Mouse (Mus musculus) right cerebral cortex, postnatal 4 days (tissue): Measurements from ENCODE around the gene Smyd4.

Experiments
- DNase-seq: peaks from one replicate; pipeline ENCODE4 v3.0.0-alpha.2; 2022

Gene Smyd4

GRCm38 (mm10) chr11:75348199-75348889 is at the start of gene Smyd4, which contains the start of gene Rpa1:
Smyd4 (plus strand) TSS chr11:75348433.
Rpa1 (minus strand) TSS chr11:75348324.
- peak; percentile 90 for DNase-seq

DNA sequence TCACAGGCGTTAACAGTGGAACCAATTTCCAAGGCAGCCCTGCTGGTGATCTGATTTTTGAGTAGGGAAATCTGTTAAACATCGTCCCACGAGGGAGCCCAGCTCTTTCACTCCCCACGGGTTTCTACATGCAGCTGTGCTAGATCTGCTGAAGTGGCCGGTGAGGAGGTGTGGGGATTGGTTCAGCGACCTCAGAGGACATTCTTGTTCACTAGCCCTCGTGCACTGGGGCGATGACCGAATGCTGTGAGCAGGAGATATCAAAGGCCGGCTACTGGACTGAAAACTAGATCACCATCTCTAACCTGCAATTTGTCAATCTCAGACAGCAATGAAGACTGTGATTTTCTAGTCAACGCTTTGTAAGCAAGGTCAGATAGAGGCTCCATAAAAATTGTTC is 49.7 kb upstream of the Smyd4 start:
- no peak for DNase-seq

DNA sequence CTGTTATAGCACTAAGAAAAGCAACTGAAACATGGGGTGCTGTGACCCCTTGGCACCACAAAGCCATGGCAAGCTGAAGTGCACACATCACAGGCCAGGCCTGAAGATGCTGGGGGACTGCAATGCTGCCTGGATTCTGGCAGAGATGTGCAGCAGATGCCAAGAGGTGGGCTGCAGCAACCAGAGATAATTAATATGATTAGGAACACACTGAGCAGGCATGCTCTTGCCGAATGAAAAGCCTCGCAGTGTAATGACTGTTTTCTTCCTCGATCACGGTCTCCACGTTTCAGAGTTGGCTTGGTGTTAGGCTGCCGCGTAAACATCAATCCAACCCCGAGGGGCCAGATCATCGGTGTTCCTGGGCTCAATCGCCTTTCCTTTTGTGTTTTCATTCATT is 48.4 kb upstream of the Smyd4 start:
- DNase-seq, result no peak

DNA sequence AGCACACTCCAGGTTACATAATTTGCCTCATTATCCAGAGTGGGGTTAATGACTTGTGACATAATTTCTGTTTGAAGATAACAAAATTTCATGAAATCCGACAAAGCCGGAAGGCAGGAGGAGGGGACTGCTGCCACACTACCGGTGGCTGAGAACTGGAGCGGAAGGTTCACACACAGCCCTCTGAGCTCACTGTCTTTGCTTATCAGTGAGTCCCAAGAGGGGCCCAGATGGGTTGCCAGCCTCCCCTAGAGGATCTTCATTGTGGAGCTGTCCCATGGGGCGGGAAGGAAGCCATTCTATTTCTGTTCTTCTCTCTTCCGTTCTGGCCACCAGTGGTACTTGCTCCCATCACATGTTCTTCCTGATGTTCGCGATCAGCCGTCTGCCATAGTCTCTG is 47.3 kb upstream of the Smyd4 start:
- DNase-seq, result no peak

- DNase-seq, result no peak
Measured at GRCm38 (mm10) chr11:75304797-75305196, 43.4 kb upstream of the Smyd4 start.

GRCm38 (mm10) chr11:75308650-75309049 is 39.6 kb upstream of the Smyd4 start:
- no peak for DNase-seq

DNA sequence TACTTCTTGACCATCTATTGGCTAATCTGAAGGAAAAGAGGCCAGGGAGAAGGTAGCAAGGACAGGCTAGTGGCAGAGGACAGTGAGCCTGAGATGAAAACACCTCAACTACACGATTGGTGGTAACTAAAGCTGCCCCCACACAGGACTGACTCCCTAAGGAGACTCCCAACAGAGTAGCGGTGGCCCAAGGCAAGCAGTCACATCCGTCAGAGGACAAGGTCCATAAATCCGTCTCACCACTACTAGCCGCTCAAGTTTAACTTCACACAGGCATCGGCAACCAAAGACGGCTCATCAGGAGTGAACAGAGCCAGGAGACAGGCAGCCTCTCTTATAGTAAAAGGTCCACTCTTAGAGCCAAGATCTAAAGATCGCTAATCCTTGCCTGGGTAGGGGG is 37.4 kb upstream of the Smyd4 start:
- no peak for DNase-seq

- DNase-seq, result no peak
Measured at GRCm38 (mm10) chr11:75311751-75312150, 36.5 kb upstream of the Smyd4 start.

DNA sequence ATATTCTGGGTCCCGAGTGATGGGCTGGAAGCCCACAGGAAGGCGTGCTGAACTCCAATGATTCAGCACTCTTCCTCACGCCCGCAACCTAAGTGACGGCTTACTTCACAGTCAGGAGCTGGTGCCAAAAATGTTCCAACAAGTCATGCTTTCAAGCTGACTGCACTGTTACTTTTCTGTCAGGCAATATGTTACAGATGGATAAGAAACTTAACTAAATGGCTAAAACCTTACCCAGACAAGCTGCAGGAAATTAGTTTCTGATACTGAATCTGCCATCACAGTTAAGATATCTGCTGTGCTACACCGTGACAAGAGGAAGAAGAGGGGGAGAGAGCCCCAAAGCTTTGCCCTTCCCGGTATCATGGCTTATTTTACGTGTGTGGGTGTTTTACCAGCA is 34.4 kb upstream of the Smyd4 start:
- no peak for DNase-seq

- DNase-seq, result no peak
Measured at GRCm38 (mm10) chr11:75318351-75319221, 29.6 kb upstream of the Smyd4 start.

GRCm38 (mm10) chr11:75319246-75319645 is 29.0 kb upstream of the Smyd4 start:
- no peak for DNase-seq

GRCm38 (mm10) chr11:75323326-75323737 is 24.9 kb upstream of the Smyd4 start:
- DNase-seq, result no peak

GRCm38 (mm10) chr11:75324433-75324832 is 23.8 kb upstream of the Smyd4 start:
- DNase-seq, result no peak

DNA sequence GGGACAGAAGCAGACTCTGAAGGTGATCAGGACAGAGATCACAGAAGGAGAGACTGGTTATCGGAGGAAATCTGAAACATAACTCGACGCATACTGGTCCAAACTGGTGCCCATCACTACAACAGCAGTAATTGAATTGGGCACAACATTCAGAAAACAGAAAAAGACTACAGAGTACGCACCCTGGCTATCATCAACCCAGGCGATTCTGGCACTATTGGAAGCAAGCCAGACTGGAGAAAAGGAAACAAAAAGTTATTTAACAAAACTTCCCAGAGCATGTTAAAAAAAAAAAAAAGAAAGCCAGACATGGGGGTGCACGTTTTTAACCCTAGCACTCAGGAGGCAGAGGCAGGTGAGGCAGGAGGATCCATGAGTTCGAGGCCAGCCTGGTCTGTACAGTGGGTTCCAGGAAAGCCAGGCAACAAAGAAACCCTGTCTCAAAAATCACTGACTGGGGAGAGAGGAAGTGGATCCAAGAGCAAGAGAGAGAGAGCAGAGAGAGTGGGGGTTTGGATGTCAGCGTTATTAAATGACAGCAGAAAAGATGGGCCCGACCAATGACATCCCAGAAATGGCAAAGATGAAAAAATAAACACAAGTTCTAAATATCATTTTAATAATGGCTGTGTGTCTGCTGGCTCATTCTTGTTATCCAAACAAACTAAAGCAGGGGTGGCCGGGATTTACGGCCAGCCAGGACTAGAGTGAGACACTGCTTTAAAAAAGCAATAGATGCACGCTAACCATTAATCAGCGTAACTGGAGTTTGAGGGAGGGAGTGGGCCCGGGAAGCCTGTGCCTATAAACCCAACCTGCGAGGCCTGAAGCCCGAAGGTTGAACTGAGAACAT is 22.9 kb upstream of the Smyd4 start:
- no peak for DNase-seq

DNA sequence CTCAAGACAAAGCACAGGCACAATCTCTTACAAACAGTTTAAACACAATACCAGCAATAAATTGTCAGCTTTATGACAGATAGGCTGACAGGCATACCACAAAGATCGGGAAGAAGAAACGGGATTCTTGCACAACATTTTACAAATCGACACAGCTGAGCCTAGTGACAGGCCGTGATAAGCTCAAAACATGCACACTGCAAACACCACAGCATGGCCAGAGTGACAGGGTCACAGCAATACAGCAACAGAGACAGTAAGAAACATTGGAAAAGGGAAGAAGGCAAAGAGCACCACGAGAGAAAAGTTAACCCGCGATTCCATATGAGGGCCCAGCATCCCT is 22.3 kb upstream of the Smyd4 start:
- no peak for DNase-seq

GRCm38 (mm10) chr11:75336676-75337075 is 11.6 kb upstream of the Smyd4 start:
- no peak for DNase-seq

DNA sequence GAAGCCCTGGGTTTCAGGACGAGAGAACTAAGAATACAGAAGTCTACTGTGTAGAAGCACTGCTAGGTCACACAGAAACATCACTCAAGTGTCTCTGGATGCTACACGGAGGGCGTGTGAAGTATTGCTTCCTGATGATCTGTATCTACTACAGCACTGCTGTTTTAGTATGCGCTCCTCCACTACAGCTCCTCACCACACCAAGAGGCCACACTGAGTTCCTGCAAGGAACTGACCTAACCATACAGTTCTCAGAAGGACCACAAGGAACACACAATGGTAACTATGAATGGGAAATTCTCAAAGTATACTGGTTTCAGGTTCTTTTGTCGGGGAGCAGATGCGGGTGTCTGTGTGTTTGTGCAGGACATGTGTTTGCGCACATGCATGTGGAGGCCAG is 11.0 kb upstream of the Smyd4 start:
- DNase-seq, result no peak

DNA sequence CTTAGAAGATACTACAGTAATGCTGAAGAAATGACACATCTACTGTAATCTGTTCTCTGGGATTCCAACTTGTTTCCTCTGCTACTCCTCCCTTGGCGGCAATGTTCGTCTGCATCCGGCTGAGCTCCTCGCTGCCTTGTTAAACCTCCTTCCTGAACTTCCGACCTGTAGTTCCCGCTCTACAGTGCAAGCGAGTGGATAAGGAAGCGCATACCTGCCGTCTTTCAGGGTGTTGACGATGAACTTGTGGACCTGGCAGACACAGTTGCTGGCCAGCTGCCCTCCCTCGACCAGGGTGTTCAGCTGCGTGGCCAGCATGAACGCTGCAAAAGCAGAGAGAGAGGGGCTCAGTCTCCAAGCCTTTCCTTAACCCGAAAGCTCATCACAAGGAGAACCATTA is 8.2 kb upstream of the Smyd4 start:
- no peak for DNase-seq

DNA sequence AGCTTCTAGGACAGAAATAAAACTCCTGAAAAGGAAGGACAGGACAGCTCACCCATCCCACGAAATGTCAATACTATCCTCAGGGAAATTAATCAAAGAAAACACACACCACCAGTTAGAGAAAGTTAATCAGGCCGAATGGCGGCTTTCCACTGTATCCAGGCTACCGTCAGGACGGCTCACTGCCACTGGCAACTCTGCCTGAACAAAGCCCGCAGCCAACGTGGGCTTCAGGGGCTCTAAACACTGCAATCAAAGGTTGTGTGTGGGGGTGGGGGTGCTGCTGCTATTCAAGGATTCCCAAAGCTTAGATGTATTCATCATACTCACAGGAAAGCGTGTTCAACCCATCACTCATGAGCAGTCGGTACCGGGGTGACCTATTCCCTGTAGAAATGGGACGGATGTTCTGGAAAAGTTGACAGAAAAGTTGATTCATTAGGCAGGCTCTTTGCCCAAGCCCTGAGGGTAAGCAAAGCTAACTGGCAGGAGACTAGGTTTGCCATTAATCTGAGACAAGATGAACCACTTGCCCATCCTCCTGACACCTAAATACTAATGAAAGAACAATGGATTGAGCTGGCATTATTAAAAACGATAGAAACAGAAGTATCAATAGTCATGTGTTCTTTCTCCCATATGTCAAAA is 7.4 kb upstream of the Smyd4 start:
- no peak for DNase-seq

GRCm38 (mm10) chr11:75343096-75343495 is 5.1 kb upstream of the Smyd4 start:
- DNase-seq, result no peak

- DNase-seq, result no peak
Measured at GRCm38 (mm10) chr11:75344163-75344562, 4.1 kb upstream of the Smyd4 start.

GRCm38 (mm10) chr11:75344716-75345115 is 3.5 kb upstream of the Smyd4 start:
- no peak for DNase-seq
